Mouse (Mus musculus) ES-E14 (cell line): ENCODE measurements at regions not wholly inside any gene's neighbourhood (a gene's known extent, or its start where the extent isn't known, plus 50 kb on each side); places are given as distances from the start of the nearest gene placed in this dataset.

Experiments used
- CHD2 ChIP-seq: IDR thresholded peaks from 2 replicates; pipeline ENCODE4 v1.6.1; 2014; ENCODE audit warnings: mild to moderate bottlenecking, low read depth, low read length, inconsistent platforms
- HCFC1 ChIP-seq: IDR thresholded peaks from 2 replicates; pipeline ENCODE4 v1.6.1; 2012; ENCODE audit warnings: low read length, inconsistent platforms, borderline replicate concordance; ENCODE audit not compliant: insufficient read depth
- MAFK ChIP-seq: IDR thresholded peaks from 2 replicates; pipeline ENCODE4 v1.6.1; 2014; ENCODE audit warnings: mild to moderate bottlenecking, low read depth, low read length, inconsistent platforms; ENCODE audit not compliant: insufficient read depth
- ZC3H11A ChIP-seq: IDR thresholded peaks from 2 replicates; pipeline ENCODE4 v1.6.1; 2012; ENCODE audit warnings: low read depth, mild to moderate bottlenecking, inconsistent platforms, low read length, borderline replicate concordance
- ZNF384 ChIP-seq: IDR thresholded peaks from 2 replicates; pipeline ENCODE4 v1.6.1; 2012; ENCODE audit warnings: low read depth, low read length, inconsistent platforms

GRCm38 (mm10) chr4:142909355-142909947, 303.3 kb downstream of the Prdm2 start:
- no peak for TF ChIP-seq CHD2
- no peak for TF ChIP-seq MAFK
- no peak for TF ChIP-seq ZC3H11A
- no peak for TF ChIP-seq HCFC1
- no peak for TF ChIP-seq ZNF384
